8 mouse cellular contexts compared by ENCODE assay signal in the genomic region with DNA sequence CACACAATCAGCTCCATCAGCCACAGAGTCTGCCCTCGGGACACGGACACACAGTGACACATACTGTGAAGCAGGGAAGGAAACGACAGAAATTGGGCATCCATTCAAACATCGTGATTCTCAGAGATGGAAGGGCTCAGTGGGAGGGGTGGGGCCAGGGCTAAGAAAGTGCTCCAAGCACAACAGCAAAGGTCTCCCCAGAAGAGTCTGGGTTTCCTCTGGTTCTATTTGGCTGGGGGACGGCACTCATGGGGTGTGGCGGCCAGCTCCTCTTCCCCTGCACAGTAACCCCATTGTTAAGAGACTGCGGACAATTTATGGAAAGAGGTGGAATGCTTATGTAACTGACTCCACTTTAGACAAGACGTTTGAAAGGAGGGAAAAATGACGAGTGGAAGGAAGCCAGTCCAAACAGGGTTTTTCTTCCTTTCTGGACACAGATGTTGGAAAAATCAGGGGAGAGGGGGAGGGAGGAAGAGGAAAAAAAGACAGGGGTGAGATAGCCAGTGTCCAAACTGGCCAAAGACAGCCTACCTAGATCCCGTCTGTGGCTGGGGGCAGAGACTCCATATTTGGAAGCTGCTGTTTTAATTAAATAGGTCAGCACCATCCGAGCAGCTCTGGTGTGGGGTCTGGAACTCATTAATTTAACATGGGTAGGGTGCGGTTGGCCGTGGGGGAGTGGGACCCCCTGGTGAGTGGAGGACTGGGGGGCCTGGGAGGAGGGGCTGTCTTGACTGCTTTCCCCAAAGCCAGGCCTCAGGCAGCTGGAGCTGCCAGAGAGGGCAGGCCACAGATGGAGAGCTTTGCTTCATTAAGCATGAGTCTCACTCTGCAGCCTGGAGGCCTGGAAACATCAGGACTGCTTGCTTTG. TPM values are rescaled to one million over a fixed set of nuclear protein-coding genes. Genes with fewer than 3 reads are reported as not detected.
DNase-seq lines count a peak whose midpoint lies in the region; ATAC-seq and TF ChIP-seq lines count a peak whose summit lies in the region.

No protein-coding gene starts in this region.

- WGBS in forebrain, postnatal 0 days, result 16% methylated on average over 13 of the region's 13 CpGs
- WGBS in hindbrain, embryonic 10.5 days, result 28% methylated on average over 13 of the region's 13 CpGs
- 6% methylated on average over 13 of the region's 13 CpGs for WGBS in lung, embryonic 15.5 days

- DNase-seq in 3134 (ENCODE audit: extremely low read depth, insufficient read length, low spot score), result peak; percentile 92
- DNase-seq in cerebellum, adult 11 months, result peak; percentile 2
- peak; percentile 25 for DNase-seq in forebrain, postnatal 0 days
- DNase-seq in hindbrain, embryonic 10.5 days (ENCODE audit: low spot score), result peak; percentile 61
- peak; percentile 91 for DNase-seq in retina, postnatal 1 day
- DNase-seq in thymus, postnatal 4 days, result no peak
- DNase-seq in urinary bladder, postnatal 36 days (ENCODE audit: low spot score in 2 of 2), result no peak

- no peaks in the 10 kb centered on the region for H3K9me3 ChIP-seq in forebrain, postnatal 0 days (ENCODE audit: low read length)
- H3K9me3 ChIP-seq in hindbrain, embryonic 10.5 days, result no peaks in the 10 kb centered on the region
- no peaks in the 10 kb centered on the region for H3K9me3 ChIP-seq in lung, embryonic 15.5 days

- H3K4me1 ChIP-seq in forebrain, postnatal 0 days (ENCODE audit: insufficient read depth), result no peaks in the 10 kb centered on the region
- peaks cover 32% of the 10 kb centered on the region for H3K4me1 ChIP-seq in hindbrain, embryonic 10.5 days (replicated peaks)
- H3K4me1 ChIP-seq in lung, embryonic 15.5 days, result peaks cover 20% of the 10 kb centered on the region

- H3K36me3 ChIP-seq in forebrain, postnatal 0 days (ENCODE audit: insufficient read depth), result no peaks in the 10 kb centered on the region
- H3K36me3 ChIP-seq in hindbrain, embryonic 10.5 days, result no peaks in the 10 kb centered on the region
- H3K36me3 ChIP-seq in lung, embryonic 15.5 days, result no peaks in the 10 kb centered on the region

- H3K27ac ChIP-seq in forebrain, postnatal 0 days (ENCODE audit: low read depth, low read length), result no peak overlapping the region
- peak overlapping the region; percentile 82 for H3K27ac ChIP-seq in hindbrain, embryonic 10.5 days
- peak overlapping the region; percentile 94 for H3K27ac ChIP-seq in lung, embryonic 15.5 days

- no peak overlapping the region for H3K4me2 ChIP-seq in forebrain, postnatal 0 days (ENCODE audit: low read depth)
- peak overlapping the region; percentile 25 for H3K4me2 ChIP-seq in lung, embryonic 15.5 days

- peak; percentile 65 for ATAC-seq in forebrain, postnatal 0 days
- ATAC-seq in lung, embryonic 15.5 days (ENCODE audit: borderline replicate concordance, extremely low read depth, low FRiP score, low TSS enrichment), result peak; percentile 81

- no peaks in the 10 kb centered on the region for H3K27me3 ChIP-seq in forebrain, postnatal 0 days (ENCODE audit: insufficient read depth, low read length)
- H3K27me3 ChIP-seq in hindbrain, embryonic 10.5 days (ENCODE audit: insufficient read depth, poor library complexity, severe bottlenecking), result peaks cover 35% of the 10 kb centered on the region
- no peaks in the 10 kb centered on the region for H3K27me3 ChIP-seq in lung, embryonic 15.5 days

- H3K9ac ChIP-seq in forebrain, postnatal 0 days, result no peak overlapping the region
- H3K9ac ChIP-seq in lung, embryonic 15.5 days, result no peak overlapping the region

- H3K4me3 ChIP-seq in forebrain, postnatal 0 days (ENCODE audit: low read depth, low read length), result no peak overlapping the region
- no peak overlapping the region for H3K4me3 ChIP-seq in hindbrain, embryonic 10.5 days
- H3K4me3 ChIP-seq in lung, embryonic 15.5 days, result no peak overlapping the region

- no peak for TF ChIP-seq CTCF in forebrain, postnatal 0 days (IDR thresholded peaks at IDR 0.05; ENCODE audit: low read depth)

RNA-seq across cellular contexts. Expression of a gene that starts 32.7 kb away (rescaled TPM):
- 10.7 and 14.2 TPM in 2 replicates for total RNA-seq in forebrain, postnatal 0 days (2014; rRNA removed)
- polyA plus RNA-seq in forebrain, postnatal 0 days (2015; fragmentation: Nextera tagmentation; extraction: Ambion mirVana), result 24.6 and 30.4 TPM in 2 replicates
- 12.7 and 15.5 TPM in 2 replicates for polyA plus RNA-seq in hindbrain, embryonic 10.5 days (2016; fragmentation: Nextera tagmentation; extraction: Ambion mirVana)
- polyA plus RNA-seq in lung, embryonic 15.5 days (2015; fragmentation: Nextera tagmentation; extraction: Ambion mirVana), result 18.9 and 20.9 TPM in 2 replicates

RNA-seq across cellular contexts. Expression of a gene that starts 51.9 kb away (rescaled TPM):
- total RNA-seq in forebrain, postnatal 0 days (2014; rRNA removed), result 2.6 and 2.8 TPM in 2 replicates
- 1.8 TPM in 2 replicates for polyA plus RNA-seq in forebrain, postnatal 0 days (2015; fragmentation: Nextera tagmentation; extraction: Ambion mirVana)
- polyA plus RNA-seq in hindbrain, embryonic 10.5 days (2016; fragmentation: Nextera tagmentation; extraction: Ambion mirVana), result 8.1 and 8.9 TPM in 2 replicates
- polyA plus RNA-seq in lung, embryonic 15.5 days (2015; fragmentation: Nextera tagmentation; extraction: Ambion mirVana), result 10.7 TPM in 2 replicates

Comparison
In these comparisons a context has a peak if more than half of its experiments do, and no peak if none do; other contexts are left out.
1. DNase-seq: peak in 3134 (single experiment), cerebellum, adult 11 months (single experiment), forebrain, postnatal 0 days (single experiment), hindbrain, embryonic 10.5 days (single experiment) and retina, postnatal 1 day (single experiment); none in thymus, postnatal 4 days (single experiment) and urinary bladder, postnatal 36 days (0 of 2).